Mouse (Mus musculus): ENCODE measurements around the gene Reps1. TPM values are rescaled to one million over a fixed set of nuclear protein-coding genes. Genes with fewer than 3 reads are reported as not detected.

Reps1 gene
- polyA plus RNA-seq, 1 experiment from 2014 or later, result 33.2 TPM

GRCm38 (mm10) chr10:18021576-18022311 lies 33.9 kb upstream of the Reps1 start:
- Histone ChIP-seq H3K9ac (ENCODE audit: low read length) (peak overlapping the region; percentile 89), H3K4me1 (replicated peaks; ENCODE audit: control insufficient read depth, insufficient read depth, low read length) (peaks cover 2% of the 10 kb centered on the region; the same call in 1 of the 2 replicates), H3K27me3 (ENCODE audit: control insufficient read depth, insufficient read depth, low read length) (no peaks in the 10 kb centered on the region), H3K9me3 (ENCODE audit: control insufficient read depth, low read length) (no peaks in the 10 kb centered on the region), H3K27ac (ENCODE audit: low read depth, low read length) (peak overlapping the region; percentile 74), H3K36me3 (ENCODE audit: control insufficient read depth, insufficient read depth, low read length) (no peaks in the 10 kb centered on the region), H3K4me2 (ENCODE audit: low read depth, low read length, severe bottlenecking) (peak overlapping the region; percentile 67), H3K4me3 (ENCODE audit: low read depth, low read length) (peak overlapping the region; percentile 63)
- no peak for DNase-seq (ENCODE audit: low spot score)
- ATAC-seq (replicated peaks; ENCODE audit: low FRiP score), result peak; percentile 37
- WGBS, result 37% methylated on average over 14 of the region's 14 CpGs

GRCm38 (mm10) chr10:18022312-18022711 lies 33.3 kb upstream of the Reps1 start:
- ATAC-seq (replicated peaks; ENCODE audit: low FRiP score) (peak; percentile 79), DNase-seq (ENCODE audit: low spot score) (peak; percentile 80)
- no peaks in the 10 kb centered on the region for H3K27me3 ChIP-seq (ENCODE audit: control insufficient read depth, insufficient read depth, low read length)
- H3K9ac ChIP-seq (ENCODE audit: low read length), result peak overlapping the region; percentile 89
- H3K4me1 ChIP-seq (replicated peaks; ENCODE audit: control insufficient read depth, insufficient read depth, low read length), result peaks cover 2% of the 10 kb centered on the region; the same call in 1 of the 2 replicates
- H3K9me3 ChIP-seq (ENCODE audit: control insufficient read depth, low read length), result no peaks in the 10 kb centered on the region
- no peaks in the 10 kb centered on the region for H3K36me3 ChIP-seq (ENCODE audit: control insufficient read depth, insufficient read depth, low read length)
- peak overlapping the region; percentile 74 for H3K27ac ChIP-seq (ENCODE audit: low read depth, low read length)
- H3K4me2 ChIP-seq (ENCODE audit: low read depth, low read length, severe bottlenecking), result peak overlapping the region; percentile 67
- H3K4me3 ChIP-seq (ENCODE audit: low read depth, low read length), result peak overlapping the region; percentile 63
- 1% methylated on average over 21 of the region's 21 CpGs for WGBS

GRCm38 (mm10) chr10:18022741-18023347 lies 32.8 kb upstream of the Reps1 start, which contains the start of gene Abracl:
Gene Abracl, minus strand, starts transcription at chr10:18023288.
- Histone ChIP-seq H3K4me1 (replicated peaks; ENCODE audit: control insufficient read depth, insufficient read depth, low read length) (peaks cover 2% of the 10 kb centered on the region; the same call in 1 of the 2 replicates), H3K36me3 (ENCODE audit: control insufficient read depth, insufficient read depth, low read length) (no peaks in the 10 kb centered on the region), H3K27ac (ENCODE audit: low read depth, low read length) (peak within 1 kb of the TSS; percentile 74), H3K9me3 (ENCODE audit: control insufficient read depth, low read length) (no peaks in the 10 kb centered on the region), H3K4me2 (ENCODE audit: low read depth, low read length, severe bottlenecking) (peak within 1 kb of the TSS; percentile 67), H3K4me3 (ENCODE audit: low read depth, low read length) (peak within 1 kb of the TSS; percentile 63), H3K27me3 (ENCODE audit: control insufficient read depth, insufficient read depth, low read length) (no peaks in the 10 kb centered on the region), H3K9ac (ENCODE audit: low read length) (peak within 1 kb of the TSS; percentile 89)
- DNase-seq (ENCODE audit: low spot score) (peak; percentile 88), ATAC-seq (replicated peaks; ENCODE audit: low FRiP score) (peak; percentile 94)
- WGBS, result 1% methylated on average over 37 of the region's 37 CpGs

GRCm38 (mm10) chr10:18034408-18034807 lies 21.3 kb upstream of the Reps1 start:
- 75% methylated on average over 4 of the region's 4 CpGs for WGBS
- Histone ChIP-seq H3K9me3 (ENCODE audit: control insufficient read depth, low read length) (no peaks in the 10 kb centered on the region), H3K4me3 (ENCODE audit: low read depth, low read length) (no peak overlapping the region), H3K36me3 (ENCODE audit: control insufficient read depth, insufficient read depth, low read length) (no peaks in the 10 kb centered on the region), H3K4me1 (replicated peaks; ENCODE audit: control insufficient read depth, insufficient read depth, low read length) (no peaks in the 10 kb centered on the region), H3K27ac (ENCODE audit: low read depth, low read length) (no peak overlapping the region), H3K4me2 (ENCODE audit: low read depth, low read length, severe bottlenecking) (no peak overlapping the region), H3K9ac (ENCODE audit: low read length) (no peak overlapping the region), H3K27me3 (ENCODE audit: control insufficient read depth, insufficient read depth, low read length) (no peaks in the 10 kb centered on the region)
- DNase-seq (ENCODE audit: low spot score) (no peak), ATAC-seq (replicated peaks; ENCODE audit: low FRiP score) (no peak)

GRCm38 (mm10) chr10:18036849-18037248 lies 18.8 kb upstream of the Reps1 start:
- Histone ChIP-seq H3K4me1 (replicated peaks; ENCODE audit: control insufficient read depth, insufficient read depth, low read length) (no peaks in the 10 kb centered on the region), H3K27me3 (ENCODE audit: control insufficient read depth, insufficient read depth, low read length) (no peaks in the 10 kb centered on the region), H3K9me3 (ENCODE audit: control insufficient read depth, low read length) (no peaks in the 10 kb centered on the region), H3K9ac (ENCODE audit: low read length) (no peak overlapping the region), H3K36me3 (ENCODE audit: control insufficient read depth, insufficient read depth, low read length) (no peaks in the 10 kb centered on the region), H3K4me2 (ENCODE audit: low read depth, low read length, severe bottlenecking) (no peak overlapping the region), H3K27ac (ENCODE audit: low read depth, low read length) (no peak overlapping the region), H3K4me3 (ENCODE audit: low read depth, low read length) (no peak overlapping the region)
- ATAC-seq (replicated peaks; ENCODE audit: low FRiP score) (no peak), DNase-seq (ENCODE audit: low spot score) (no peak)
- 91% methylated on average over 5 of the region's 5 CpGs for WGBS

- H3K27ac ChIP-seq (ENCODE audit: low read depth, low read length), result no peak overlapping the region
- H3K9ac ChIP-seq (ENCODE audit: low read length), result no peak overlapping the region
- no peak overlapping the region for H3K4me3 ChIP-seq (ENCODE audit: low read depth, low read length)
- H3K36me3 ChIP-seq (ENCODE audit: control insufficient read depth, insufficient read depth, low read length), result no peaks in the 10 kb centered on the region
- no peak for DNase-seq (ENCODE audit: low spot score)
- H3K4me1 ChIP-seq (replicated peaks; ENCODE audit: control insufficient read depth, insufficient read depth, low read length), result no peaks in the 10 kb centered on the region
- H3K9me3 ChIP-seq (ENCODE audit: control insufficient read depth, low read length), result no peaks in the 10 kb centered on the region
- no peaks in the 10 kb centered on the region for H3K27me3 ChIP-seq (ENCODE audit: control insufficient read depth, insufficient read depth, low read length)
- H3K4me2 ChIP-seq (ENCODE audit: low read depth, low read length, severe bottlenecking), result no peak overlapping the region
- no peak for ATAC-seq (replicated peaks; ENCODE audit: low FRiP score)
These were observed 9.3 kb upstream of the Reps1 start for GRCm38 (mm10) chr10:18046380-18046779.

- no peaks in the 10 kb centered on the region for H3K4me1 ChIP-seq (replicated peaks; ENCODE audit: control insufficient read depth, insufficient read depth, low read length)
- ATAC-seq (replicated peaks; ENCODE audit: low FRiP score) (no peak), DNase-seq (ENCODE audit: low spot score) (no peak)
- no peak overlapping the region for H3K9ac ChIP-seq (ENCODE audit: low read length)
- H3K4me2 ChIP-seq (ENCODE audit: low read depth, low read length, severe bottlenecking), result no peak overlapping the region
- H3K9me3 ChIP-seq (ENCODE audit: control insufficient read depth, low read length), result no peaks in the 10 kb centered on the region
- 84% methylated on average over 10 of the region's 10 CpGs for WGBS
- no peaks in the 10 kb centered on the region for H3K36me3 ChIP-seq (ENCODE audit: control insufficient read depth, insufficient read depth, low read length)
- H3K27me3 ChIP-seq (ENCODE audit: control insufficient read depth, insufficient read depth, low read length), result no peaks in the 10 kb centered on the region
- H3K4me3 ChIP-seq (ENCODE audit: low read depth, low read length), result no peak overlapping the region
- no peak overlapping the region for H3K27ac ChIP-seq (ENCODE audit: low read depth, low read length)
These were observed 8.1 kb upstream of the Reps1 start for GRCm38 (mm10) chr10:18047380-18048146.

- H3K4me3 ChIP-seq (ENCODE audit: low read depth, low read length), result peak overlapping the region; percentile 92
- H3K27ac ChIP-seq (ENCODE audit: low read depth, low read length), result peak overlapping the region; percentile 85
- WGBS, result 3% methylated on average over 39 of the region's 61 CpGs
- ATAC-seq (replicated peaks; ENCODE audit: low FRiP score), result peak; percentile 98
- H3K4me2 ChIP-seq (ENCODE audit: low read depth, low read length, severe bottlenecking), result peak overlapping the region; percentile 75
- H3K27me3 ChIP-seq (ENCODE audit: control insufficient read depth, insufficient read depth, low read length), result no peaks in the 10 kb centered on the region
- H3K9ac ChIP-seq (ENCODE audit: low read length), result peak overlapping the region; percentile 95
- H3K9me3 ChIP-seq (ENCODE audit: control insufficient read depth, low read length), result no peaks in the 10 kb centered on the region
- peaks cover 6% of the 10 kb centered on the region; the same call in 1 of the 2 replicates for H3K4me1 ChIP-seq (replicated peaks; ENCODE audit: control insufficient read depth, insufficient read depth, low read length)
- no peaks in the 10 kb centered on the region for H3K36me3 ChIP-seq (ENCODE audit: control insufficient read depth, insufficient read depth, low read length)
- peak; percentile 94 for DNase-seq (ENCODE audit: low spot score)
These were observed 509 bp upstream of the Reps1 start for GRCm38 (mm10) chr10:18055009-18055695.
